Mouse (Mus musculus) forebrain, embryonic 10.5 days (tissue): ENCODE measurements at regions not wholly inside any gene's neighbourhood (a gene's known extent, or its start where the extent isn't known, plus 50 kb on each side); places are given as distances from the start of the nearest gene placed in this dataset.

Source experiments
- DNase-seq: peaks from one replicate; pipeline ENCODE4 v3.0.0-alpha.2; 2017; ENCODE audit warnings: low spot score; ENCODE audit errors: extremely low spot score
- H3K27ac ChIP-seq: fragments of 300-500 bp; sonication (generic); 2 replicates; pipeline ENCODE4 v1.5.1; 2016; ENCODE audit warnings: mild to moderate bottlenecking
- H3K27me3 ChIP-seq: fragments of 300-500 bp; sonication (generic); 2 replicates; pipeline ENCODE4 v1.6.1; 2016; ENCODE audit warnings: mild to moderate bottlenecking; ENCODE audit not compliant: poor library complexity, severe bottlenecking
- H3K36me3 ChIP-seq: fragments of 300-500 bp; sonication (generic); replicated peaks from 2 replicates; pipeline ENCODE4 v1.6.1; 2016; ENCODE audit warnings: mild to moderate bottlenecking, moderate library complexity
- H3K4me1 ChIP-seq: fragments of 300-500 bp; sonication (generic); 2 replicates; pipeline ENCODE4 v1.6.1; 2016
- H3K4me3 ChIP-seq: fragments of 300-500 bp; sonication (generic); 2 replicates; pipeline ENCODE4 v1.5.1; 2016; ENCODE audit warnings: mild to moderate bottlenecking, moderate library complexity
- H3K9me3 ChIP-seq: fragments of 300-500 bp; sonication (generic); 2 replicates; pipeline ENCODE4 v1.6.1; 2016; ENCODE audit warnings: mild to moderate bottlenecking, moderate library complexity
- WGBS: fragments of 180-500 bp; shearing (Covaris S2); methylation state at CpG from one replicate; pipeline ENCODE4 v1.1.7; 2016; 5-methylcytosine and 5-hydroxymethylcytosine counted together

GRCm38 (mm10) chr11:56957824-56958223, 53.4 kb upstream of the Gria1 start:
- Histone ChIP-seq H3K27ac (no peak overlapping the region), H3K4me1 (no peaks in the 10 kb centered on the region), H3K27me3 (no peaks in the 10 kb centered on the region), H3K9me3 (no peaks in the 10 kb centered on the region), H3K4me3 (no peak overlapping the region), H3K36me3 (no peaks in the 10 kb centered on the region)
- 86% methylated on average over 2 of the region's 2 CpGs for WGBS
- no peak for DNase-seq
